Mouse (Mus musculus) thymus, adult 2 months (tissue): ENCODE data around the gene Rbms1. TPM values are rescaled to one million over a fixed set of nuclear protein-coding genes. Genes with fewer than 3 reads are reported as not detected.

Source experiments
- DNase-seq: peaks from one replicate; pipeline ENCODE4 v3.0.0; 2021
- H3K27ac ChIP-seq: fragments of 200-500 bp; 2 replicates; pipeline ENCODE4 v1.5.1; 2012; ENCODE audit warnings: low read length, control low read depth; ENCODE audit not compliant: control insufficient read depth, insufficient read depth
- H3K27me3 ChIP-seq: fragments of 200-500 bp; 2 replicates; pipeline ENCODE4 v1.6.1; 2012; ENCODE audit warnings: mild to moderate bottlenecking, low read length, moderate library complexity, mixed read lengths; ENCODE audit not compliant: control insufficient read depth, insufficient read depth
- H3K36me3 ChIP-seq: fragments of 200-500 bp; 2 replicates; pipeline ENCODE4 v1.6.1; 2012; ENCODE audit warnings: mild to moderate bottlenecking, low read length, moderate library complexity; ENCODE audit not compliant: control insufficient read depth, insufficient read depth
- H3K4me1 ChIP-seq: fragments of 200-500 bp; replicated peaks from 2 replicates; pipeline ENCODE4 v1.6.1; 2012; ENCODE audit warnings: low read length; ENCODE audit not compliant: control insufficient read depth, insufficient read depth
- H3K4me3 ChIP-seq: fragments of 200-500 bp; 2 replicates; pipeline ENCODE4 v1.5.1; 2012; ENCODE audit warnings: mild to moderate bottlenecking, low read length, control low read depth, moderate library complexity; ENCODE audit not compliant: control insufficient read depth, insufficient read depth
- CTCF ChIP-seq: fragments of 200-500 bp; IDR thresholded peaks from 2 replicates; pipeline ENCODE4 v1.5.1; 2012; ENCODE audit warnings: mild to moderate bottlenecking, control low read depth, low read length, moderate library complexity, borderline replicate concordance; ENCODE audit not compliant: control insufficient read depth, poor library complexity, insufficient read depth; ENCODE audit errors: extremely low read depth
- POLR2A ChIP-seq: fragments of 200-500 bp; IDR thresholded peaks from 2 replicates; pipeline ENCODE4 v1.6.1; 2012; ENCODE audit warnings: mild to moderate bottlenecking, low read length, control low read depth, moderate library complexity; ENCODE audit not compliant: control insufficient read depth, poor library complexity, insufficient read depth; ENCODE audit errors: extremely low read depth
- WGBS: fragments of 180-500 bp; shearing (Covaris S2); methylation state at CpG from one replicate; pipeline ENCODE4 v1.1.7; 2018; 5-methylcytosine and 5-hydroxymethylcytosine counted together
- polyA plus RNA-seq: library from polyadenylated mRNA; depleted of rRNA; stranded (reverse); fragments of >200 nt; gene quantifications from 2 replicates; pipeline ENCODE4 v1.2.3, GENCODE M21; 2012

Rbms1 gene
- polyA plus RNA-seq, 1 experiment = 151 TPM

- Histone ChIP-seq H3K36me3 (no peaks in the 10 kb centered on the region), H3K4me3 (no peak overlapping the region), H3K27me3 (no peaks in the 10 kb centered on the region), H3K27ac (no peak overlapping the region), H3K4me1 (peaks cover 20% of the 10 kb centered on the region)
- DNase-seq = no peak
- WGBS = 69% methylated on average over 8 of the region's 8 CpGs
- TF ChIP-seq POLR2A (no peak), CTCF (no peak)
Measured at GRCm38 (mm10) chr2:60714971-60715502, 248.0 kb downstream of the Rbms1 start.

- DNase-seq = no peak
Measured at GRCm38 (mm10) chr2:60714475-60714874, 248.5 kb downstream of the Rbms1 start.

GRCm38 (mm10) chr2:60713857-60714256 lies 249.1 kb downstream of the Rbms1 start:
- WGBS = 82% methylated on average over 8 of the region's 8 CpGs
- no peaks in the 10 kb centered on the region for H3K27me3 ChIP-seq
- TF ChIP-seq CTCF = no peak
- no peak for TF ChIP-seq POLR2A
- no peak for DNase-seq
- H3K36me3 ChIP-seq = no peaks in the 10 kb centered on the region
- no peak overlapping the region for H3K27ac ChIP-seq
- H3K4me1 ChIP-seq = peaks cover 20% of the 10 kb centered on the region
- H3K4me3 ChIP-seq = no peak overlapping the region

More at GRCm38 (mm10) chr2:60714475-60714874, 248.5 kb downstream of the Rbms1 start:
- H3K4me3 ChIP-seq = no peak overlapping the region
- no peaks in the 10 kb centered on the region for H3K27me3 ChIP-seq
- no peak for TF ChIP-seq CTCF
- TF ChIP-seq POLR2A = no peak
- WGBS = 49% methylated on average over 7 of the region's 7 CpGs
- H3K4me1 ChIP-seq = peaks cover 20% of the 10 kb centered on the region
- H3K27ac ChIP-seq = no peak overlapping the region
- H3K36me3 ChIP-seq = no peaks in the 10 kb centered on the region

- Histone ChIP-seq H3K4me1 (peaks cover 20% of the 10 kb centered on the region), H3K27ac (no peak overlapping the region), H3K27me3 (no peaks in the 10 kb centered on the region), H3K36me3 (no peaks in the 10 kb centered on the region), H3K4me3 (no peak overlapping the region)
- 54% methylated on average over 5 of the region's 5 CpGs for WGBS
- DNase-seq = no peak
- TF ChIP-seq POLR2A (no peak), CTCF (no peak)
Measured at GRCm38 (mm10) chr2:60712891-60713290, 250.1 kb downstream of the Rbms1 start.

- 91% methylated on average over 6 of the region's 6 CpGs for WGBS
- no peaks in the 10 kb centered on the region for H3K27me3 ChIP-seq
- H3K27ac ChIP-seq = no peak overlapping the region
- H3K4me1 ChIP-seq = peaks cover 20% of the 10 kb centered on the region
- no peak for DNase-seq
- no peak overlapping the region for H3K4me3 ChIP-seq
- no peaks in the 10 kb centered on the region for H3K36me3 ChIP-seq
- no peak for TF ChIP-seq POLR2A
- no peak for TF ChIP-seq CTCF
Measured at GRCm38 (mm10) chr2:60712483-60712882, 250.5 kb downstream of the Rbms1 start.

- H3K4me1 ChIP-seq = peaks cover 16% of the 10 kb centered on the region
- 87% methylated on average over 7 of the region's 7 CpGs for WGBS
Measured at GRCm38 (mm10) chr2:60711098-60711880, 251.7 kb downstream of the Rbms1 start.

More at GRCm38 (mm10) chr2:60711098-60711880, 251.7 kb downstream of the Rbms1 start:
- Histone ChIP-seq H3K4me3 (no peak overlapping the region), H3K36me3 (no peaks in the 10 kb centered on the region), H3K27me3 (no peaks in the 10 kb centered on the region), H3K27ac (no peak overlapping the region)
- no peak for DNase-seq
- TF ChIP-seq CTCF = no peak
- no peak for TF ChIP-seq POLR2A
